Mouse (Mus musculus): Measurements from ENCODE around the gene Comp.
A peak's percentile ranks its signal among the peaks of the same experiment; 100 is the strongest.

The Comp gene

GRCm38 (mm10) chr8:70352657-70353151 lies 20.7 kb upstream of the Comp start:
- ATAC-seq (ENCODE audit: low TSS enrichment): 0 out of 2 replicates have a peak, but pooled peaks have one; percentile 0

GRCm38 (mm10) chr8:70353194-70353817 lies 20.1 kb upstream of the Comp start, which contains the start of gene Upf1:
Upf1 (minus strand) TSS chr8:70353278.
- ATAC-seq (ENCODE audit: low TSS enrichment): peak; percentile 72

GRCm38 (mm10) chr8:70354004-70354403 lies 19.4 kb upstream of the Comp start:
- ATAC-seq (ENCODE audit: low TSS enrichment): peak; percentile 77

GRCm38 (mm10) chr8:70356111-70356510 lies 17.2 kb upstream of the Comp start:
- ATAC-seq (ENCODE audit: low TSS enrichment): no peak

GRCm38 (mm10) chr8:70359411-70359810 lies 13.9 kb upstream of the Comp start:
- ATAC-seq (ENCODE audit: low TSS enrichment): no peak

GRCm38 (mm10) chr8:70360769-70361168 lies 12.6 kb upstream of the Comp start:
- ATAC-seq (ENCODE audit: low TSS enrichment): no peak

- ATAC-seq (ENCODE audit: low TSS enrichment): no peak
Observed at GRCm38 (mm10) chr8:70361484-70362032, 11.8 kb upstream of the Comp start.

- no peak for ATAC-seq (ENCODE audit: low TSS enrichment)
Observed at GRCm38 (mm10) chr8:70364066-70364465, 9.3 kb upstream of the Comp start.

GRCm38 (mm10) chr8:70366588-70366987 lies 6.8 kb upstream of the Comp start:
- no peak for ATAC-seq (ENCODE audit: low TSS enrichment)

- ATAC-seq (ENCODE audit: low TSS enrichment): no peak
Observed at GRCm38 (mm10) chr8:70370476-70370875, 2.9 kb upstream of the Comp start.

- ATAC-seq (ENCODE audit: low TSS enrichment): no peak
Observed at GRCm38 (mm10) chr8:70371951-70372350, 1.4 kb upstream of the Comp start.

- 0 out of 2 replicates have a peak, but pooled peaks have one; percentile 22 for ATAC-seq (ENCODE audit: low TSS enrichment)
Observed at GRCm38 (mm10) chr8:70374318-70374927, 1.1 kb downstream of the Comp start.

GRCm38 (mm10) chr8:70375212-70375859 lies 2.0 kb downstream of the Comp start:
- ATAC-seq (ENCODE audit: low TSS enrichment): no peak

- ATAC-seq (ENCODE audit: low TSS enrichment): no peak
Observed at GRCm38 (mm10) chr8:70376275-70376741, 3.0 kb downstream of the Comp start.

GRCm38 (mm10) chr8:70377049-70377448 lies 3.7 kb downstream of the Comp start:
- no peak for ATAC-seq (ENCODE audit: low TSS enrichment)

GRCm38 (mm10) chr8:70380069-70380468 lies 6.7 kb downstream of the Comp start:
- peak; percentile 71 for ATAC-seq (ENCODE audit: low TSS enrichment)

GRCm38 (mm10) chr8:70383287-70383686 lies 9.9 kb downstream of the Comp start:
- peak; percentile 72 for ATAC-seq (ENCODE audit: low TSS enrichment)

- 0 out of 2 replicates have a peak, but pooled peaks have one; percentile 19 for ATAC-seq (ENCODE audit: low TSS enrichment)
Observed at GRCm38 (mm10) chr8:70389678-70390077, 16.3 kb downstream of the Comp start.

GRCm38 (mm10) chr8:70393087-70393486 lies 19.7 kb downstream of the Comp start:
- no peak for ATAC-seq (ENCODE audit: low TSS enrichment)

GRCm38 (mm10) chr8:70394269-70394998 lies 21.1 kb downstream of the Comp start:
- no peak for ATAC-seq (ENCODE audit: low TSS enrichment)

- ATAC-seq (ENCODE audit: low TSS enrichment): no peak
Observed at GRCm38 (mm10) chr8:70395649-70396048, 22.3 kb downstream of the Comp start.

GRCm38 (mm10) chr8:70396184-70396583 lies 22.8 kb downstream of the Comp start:
- no peak for ATAC-seq (ENCODE audit: low TSS enrichment)
